Mouse (Mus musculus): ENCODE results near the gene Ccng2. TPM values are rescaled to one million over a fixed set of nuclear protein-coding genes. Genes with fewer than 3 reads are reported as not detected.

The Ccng2 gene
- polyA plus RNA-seq, 1 experiment = 6.3 TPM

- Histone ChIP-seq H3K79me3 (ENCODE audit: low read depth) (no peaks in the 10 kb centered on the region), H3ac (ENCODE audit: control insufficient read depth, insufficient read length, low read depth) (no peak overlapping the region), H3K4me3 (ENCODE audit: insufficient read depth, poor library complexity, severe bottlenecking) (no peak overlapping the region), H3K27me3 (ENCODE audit: control insufficient read depth, insufficient read depth, insufficient read length) (no peaks in the 10 kb centered on the region), H3K36me3 (ENCODE audit: control insufficient read depth, insufficient read depth) (no peaks in the 10 kb centered on the region), H3K79me2 (ENCODE audit: control insufficient read depth, insufficient read depth) (no peaks in the 10 kb centered on the region)
- TF ChIP-seq MYOG (IDR thresholded peaks at IDR 0.05; ENCODE audit: control insufficient read depth, extremely low read depth, insufficient read length) (no peak), USF1 (IDR thresholded peaks at IDR 0.05; ENCODE audit: low read depth) (no peak), CTCF (IDR thresholded peaks at IDR 0.05; ENCODE audit: control insufficient read depth, insufficient read depth, insufficient read length) (no peak), FOSL1 (IDR thresholded peaks at IDR 0.05; ENCODE audit: insufficient read depth, low read length, poor library complexity, severe bottlenecking) (no peak), CEBPB (IDR thresholded peaks at IDR 0.05; ENCODE audit: low read depth) (no peak), MAX (IDR thresholded peaks at IDR 0.05) (no peak), MYOD1 (IDR thresholded peaks at IDR 0.05; ENCODE audit: control insufficient read depth, insufficient read length, low read depth) (no peak)
Measured at GRCm38 (mm10) chr5:93236541-93236940, 30.5 kb upstream of the Ccng2 start.

DNA sequence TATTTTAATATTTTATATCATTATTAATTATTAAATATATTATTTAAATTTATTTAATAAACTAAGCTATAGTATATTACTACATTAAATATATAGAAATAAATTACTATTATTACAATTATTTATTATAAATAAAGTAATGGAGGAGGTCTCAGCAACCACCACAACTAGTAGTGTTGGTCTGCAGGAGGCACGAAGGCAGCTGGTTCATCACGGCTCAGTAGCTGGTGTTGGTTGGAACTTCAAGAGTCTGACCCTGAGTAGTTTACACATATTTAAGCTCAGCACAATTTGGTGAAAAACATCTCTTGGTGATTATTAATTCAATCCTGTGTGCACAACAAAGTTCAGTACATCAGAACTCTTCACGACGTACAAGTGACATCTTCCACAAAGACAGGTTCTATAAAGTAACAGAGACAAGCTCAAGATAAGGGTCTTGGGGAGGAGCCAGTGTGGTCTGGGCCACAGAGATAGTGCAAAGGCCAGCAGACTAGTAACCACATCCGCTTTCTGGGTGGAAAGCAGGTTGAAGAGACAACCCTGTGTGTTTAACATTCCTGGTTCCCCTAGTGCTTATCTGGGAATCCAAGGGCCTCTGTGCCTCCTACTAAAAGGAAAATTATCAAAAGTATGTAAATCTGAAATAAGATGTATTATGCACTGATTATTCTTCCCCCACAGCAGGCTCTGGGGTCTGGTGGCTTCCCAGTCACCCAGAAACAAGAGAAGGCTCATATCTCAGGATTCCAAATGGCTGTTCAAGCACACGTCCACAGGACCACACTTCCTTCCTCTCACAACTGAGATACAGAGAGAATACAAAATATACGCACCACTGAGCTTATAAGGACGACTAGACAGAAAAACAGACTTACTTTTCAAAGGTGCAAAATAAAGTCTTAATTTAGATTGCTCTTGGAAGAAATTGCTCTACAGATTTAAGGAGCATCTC is 27.2 kb upstream of the Ccng2 start:
- H3ac ChIP-seq (ENCODE audit: control insufficient read depth, insufficient read length, low read depth) = no peak overlapping the region
- no peak overlapping the region for H3K4me3 ChIP-seq (ENCODE audit: insufficient read depth, poor library complexity, severe bottlenecking)
- H3K27me3 ChIP-seq (ENCODE audit: control insufficient read depth, insufficient read depth, insufficient read length) = no peaks in the 10 kb centered on the region
- H3K36me3 ChIP-seq (ENCODE audit: control insufficient read depth, insufficient read depth) = no peaks in the 10 kb centered on the region
- no peaks in the 10 kb centered on the region for H3K79me2 ChIP-seq (ENCODE audit: control insufficient read depth, insufficient read depth)
- TF ChIP-seq CEBPB (IDR thresholded peaks at IDR 0.05; ENCODE audit: low read depth) = no peak
- no peak for TF ChIP-seq MYOG (IDR thresholded peaks at IDR 0.05; ENCODE audit: control insufficient read depth, extremely low read depth, insufficient read length)
- no peak for TF ChIP-seq MAX (IDR thresholded peaks at IDR 0.05)
- no peak for TF ChIP-seq USF1 (IDR thresholded peaks at IDR 0.05; ENCODE audit: low read depth)
- no peak for TF ChIP-seq MYOD1 (IDR thresholded peaks at IDR 0.05; ENCODE audit: control insufficient read depth, insufficient read length, low read depth)
- TF ChIP-seq CTCF (IDR thresholded peaks at IDR 0.05; ENCODE audit: control insufficient read depth, insufficient read depth, insufficient read length) = no peak
- TF ChIP-seq FOSL1 (IDR thresholded peaks at IDR 0.05; ENCODE audit: insufficient read depth, low read length, poor library complexity, severe bottlenecking) = no peak
- H3K79me3 ChIP-seq (ENCODE audit: low read depth) = no peaks in the 10 kb centered on the region

DNA sequence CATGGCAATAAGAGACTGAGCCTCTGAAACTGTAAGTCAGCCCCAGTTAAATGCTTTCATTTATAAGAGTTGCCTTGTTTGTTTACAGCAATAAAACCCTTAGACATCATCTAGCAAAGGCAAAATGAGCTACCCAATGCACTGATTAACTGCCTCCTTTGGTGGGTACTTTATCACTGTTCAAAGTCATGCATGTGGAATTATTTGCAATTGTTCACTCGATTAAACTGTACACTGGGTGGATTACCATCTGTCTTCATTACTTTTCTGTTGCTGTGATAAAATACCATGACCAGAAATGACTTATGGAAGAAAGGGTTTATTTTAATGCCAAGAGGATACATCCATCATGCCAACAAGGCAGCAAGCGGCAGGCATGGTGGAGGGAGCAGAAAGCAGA is 21.8 kb upstream of the Ccng2 start:
- Histone ChIP-seq H3K27me3 (ENCODE audit: control insufficient read depth, insufficient read depth, insufficient read length) (no peaks in the 10 kb centered on the region), H3K79me2 (ENCODE audit: control insufficient read depth, insufficient read depth) (no peaks in the 10 kb centered on the region), H3K79me3 (ENCODE audit: low read depth) (no peaks in the 10 kb centered on the region), H3K4me3 (ENCODE audit: insufficient read depth, poor library complexity, severe bottlenecking) (no peak overlapping the region), H3ac (ENCODE audit: control insufficient read depth, insufficient read length, low read depth) (no peak overlapping the region), H3K36me3 (ENCODE audit: control insufficient read depth, insufficient read depth) (no peaks in the 10 kb centered on the region)
- TF ChIP-seq MYOG (IDR thresholded peaks at IDR 0.05; ENCODE audit: control insufficient read depth, extremely low read depth, insufficient read length) (no peak), USF1 (IDR thresholded peaks at IDR 0.05; ENCODE audit: low read depth) (no peak), MYOD1 (IDR thresholded peaks at IDR 0.05; ENCODE audit: control insufficient read depth, insufficient read length, low read depth) (no peak), CTCF (IDR thresholded peaks at IDR 0.05; ENCODE audit: control insufficient read depth, insufficient read depth, insufficient read length) (no peak)

DNA sequence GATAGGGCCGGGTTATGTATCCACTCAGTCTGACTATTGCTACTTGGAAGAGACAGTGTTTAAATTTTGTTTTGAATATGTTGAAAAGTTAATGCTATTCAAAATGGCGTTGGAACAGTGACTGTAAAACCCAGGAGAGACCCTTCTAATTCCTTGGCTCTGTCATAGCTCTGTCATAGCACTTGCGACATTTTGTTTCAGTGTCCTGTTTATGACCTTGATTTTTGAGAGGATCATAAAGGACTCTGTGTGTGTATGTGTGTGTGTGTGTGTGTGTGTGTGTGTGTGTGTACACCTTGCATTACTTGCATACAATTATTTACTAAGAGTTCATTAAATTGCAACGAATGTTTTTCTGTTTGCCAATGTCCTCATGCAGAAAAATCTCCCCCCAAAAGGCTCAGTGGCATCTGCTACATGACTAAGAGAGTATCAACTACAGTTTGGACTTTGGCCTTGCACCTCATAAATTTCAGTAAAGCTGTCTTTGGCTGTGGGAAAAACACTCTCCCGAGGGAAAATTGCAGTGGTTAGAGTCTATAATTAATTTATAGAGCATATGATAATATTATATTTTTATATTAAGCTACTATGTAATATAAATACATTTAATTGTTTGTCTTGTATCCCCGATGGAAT is 17.0 kb upstream of the Ccng2 start:
- H3K79me3 ChIP-seq (ENCODE audit: low read depth) = no peaks in the 10 kb centered on the region
- no peaks in the 10 kb centered on the region for H3K79me2 ChIP-seq (ENCODE audit: control insufficient read depth, insufficient read depth)
- no peak overlapping the region for H3ac ChIP-seq (ENCODE audit: control insufficient read depth, insufficient read length, low read depth)
- no peaks in the 10 kb centered on the region for H3K27me3 ChIP-seq (ENCODE audit: control insufficient read depth, insufficient read depth, insufficient read length)
- H3K4me3 ChIP-seq (ENCODE audit: insufficient read depth, poor library complexity, severe bottlenecking) = no peak overlapping the region
- no peaks in the 10 kb centered on the region for H3K36me3 ChIP-seq (ENCODE audit: control insufficient read depth, insufficient read depth)
- TF ChIP-seq MYOG (IDR thresholded peaks at IDR 0.05; ENCODE audit: control insufficient read depth, extremely low read depth, insufficient read length) = no peak
- TF ChIP-seq MYOD1 (IDR thresholded peaks at IDR 0.05; ENCODE audit: control insufficient read depth, insufficient read length, low read depth) = no peak
- TF ChIP-seq MAX (IDR thresholded peaks at IDR 0.05) = no peak
- no peak for TF ChIP-seq CEBPB (IDR thresholded peaks at IDR 0.05; ENCODE audit: low read depth)
- no peak for TF ChIP-seq CTCF (IDR thresholded peaks at IDR 0.05; ENCODE audit: control insufficient read depth, insufficient read depth, insufficient read length)
- no peak for TF ChIP-seq USF1 (IDR thresholded peaks at IDR 0.05; ENCODE audit: low read depth)
- no peak for TF ChIP-seq FOSL1 (IDR thresholded peaks at IDR 0.05; ENCODE audit: insufficient read depth, low read length, poor library complexity, severe bottlenecking)

DNA sequence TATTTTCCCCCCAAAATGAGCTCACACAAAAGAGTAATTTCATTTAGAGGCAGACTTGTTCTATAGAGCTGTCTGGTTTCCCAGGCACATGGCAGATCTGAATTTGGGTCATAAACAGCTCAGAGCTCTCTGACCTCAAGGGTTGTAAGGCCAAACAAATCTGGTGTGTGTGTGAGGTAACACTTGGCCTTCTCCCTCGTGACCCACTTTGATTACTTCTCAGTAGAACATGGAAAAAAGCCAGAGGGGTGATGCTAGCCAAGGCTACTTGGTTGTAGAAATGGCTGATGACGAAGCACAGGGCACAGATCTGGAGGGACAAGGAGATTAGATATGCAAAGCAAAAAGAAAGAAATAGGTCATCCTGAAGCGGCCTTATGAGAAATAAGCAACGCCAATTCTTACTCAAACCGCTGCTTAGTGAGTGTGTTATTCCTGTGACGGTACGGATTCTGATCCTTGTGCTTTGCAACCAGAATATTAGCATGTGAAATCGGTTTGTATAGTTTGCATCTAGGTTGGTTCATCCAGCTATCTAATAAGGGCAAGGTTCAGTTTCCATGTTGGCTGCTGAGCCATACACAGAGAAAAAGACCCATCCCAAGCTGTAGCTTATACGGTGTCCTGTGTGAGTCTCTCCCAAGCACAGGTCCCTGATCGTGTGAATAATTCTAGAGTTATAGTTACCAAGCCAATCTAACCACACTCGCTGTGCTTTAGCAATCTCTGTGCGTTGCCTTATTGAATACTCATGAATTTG is 15.9 kb upstream of the Ccng2 start:
- Histone ChIP-seq H3K79me3 (ENCODE audit: low read depth) (no peaks in the 10 kb centered on the region), H3K4me3 (ENCODE audit: insufficient read depth, poor library complexity, severe bottlenecking) (no peak overlapping the region), H3K36me3 (ENCODE audit: control insufficient read depth, insufficient read depth) (no peaks in the 10 kb centered on the region), H3K79me2 (ENCODE audit: control insufficient read depth, insufficient read depth) (no peaks in the 10 kb centered on the region), H3ac (ENCODE audit: control insufficient read depth, insufficient read length, low read depth) (no peak overlapping the region), H3K27me3 (ENCODE audit: control insufficient read depth, insufficient read depth, insufficient read length) (no peaks in the 10 kb centered on the region)
- TF ChIP-seq CTCF (IDR thresholded peaks at IDR 0.05; ENCODE audit: control insufficient read depth, insufficient read depth, insufficient read length) (no peak), MYOG (IDR thresholded peaks at IDR 0.05; ENCODE audit: control insufficient read depth, extremely low read depth, insufficient read length) (no peak), MYOD1 (IDR thresholded peaks at IDR 0.05; ENCODE audit: control insufficient read depth, insufficient read length, low read depth) (no peak), FOSL1 (IDR thresholded peaks at IDR 0.05; ENCODE audit: insufficient read depth, low read length, poor library complexity, severe bottlenecking) (no peak), CEBPB (IDR thresholded peaks at IDR 0.05; ENCODE audit: low read depth) (no peak)

Data from C2C12 (cell line).